Mouse (Mus musculus) B cell, adult 62 days (primary cell): ENCODE data around the gene Chd8. TPM values are rescaled to one million over a fixed set of nuclear protein-coding genes. Genes with fewer than 3 reads are reported as not detected.

Experiments used
- total RNA-seq: library from RNA; stranded (reverse); gene quantifications from 4 replicates; pipeline ENCODE4 v1.2.4, GENCODE M21; 2023

Gene Chd8
- total RNA-seq: 267 to 322 TPM (median 286 TPM) in 4 replicates

DNA sequence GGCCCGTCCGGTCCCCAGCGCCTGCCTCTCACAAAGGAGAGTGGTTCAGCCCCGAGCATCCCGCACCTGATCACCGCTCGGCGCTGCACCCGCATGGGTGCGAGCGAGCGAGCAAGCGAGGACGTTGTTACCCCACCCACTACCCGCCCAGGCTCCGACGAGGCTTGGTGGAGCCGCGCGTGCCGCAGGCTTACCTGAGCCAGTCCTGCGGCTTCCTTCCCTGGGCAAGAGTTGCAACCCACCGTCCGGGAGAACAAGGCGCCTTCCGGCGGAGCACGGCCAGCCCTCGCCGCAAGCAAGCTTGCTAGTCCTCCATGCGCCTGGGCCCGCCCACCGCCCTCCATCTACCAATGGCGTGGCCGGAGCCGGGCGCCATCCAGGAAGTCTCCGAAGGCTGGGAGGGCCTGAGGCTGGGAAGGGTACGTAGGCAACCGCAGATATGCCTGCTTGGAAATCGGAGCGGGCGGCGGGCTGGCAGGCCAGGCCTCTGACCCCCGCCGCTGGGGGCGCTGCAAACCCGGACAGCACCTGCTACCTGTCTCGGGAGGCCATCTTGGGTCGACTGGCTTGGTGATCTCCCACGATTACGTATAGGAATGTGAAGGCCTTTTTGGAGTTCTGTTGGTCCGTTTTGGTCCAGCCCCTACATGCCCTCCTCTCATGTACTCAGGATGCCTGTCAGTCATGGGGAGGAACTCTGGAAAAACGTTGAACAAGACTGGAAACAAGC, at the start of gene Chd8:
TSS of gene Chd8 (minus strand) at position 297 of the 730 bp plus-strand sequence.

GRCm38 (mm10) chr14:52304644-52305271, 47.2 kb upstream of the Chd8 start, which contains the start of gene Mettl3:
Gene Mettl3 (minus strand): TSS chr14:52305128.

GRCm38 (mm10) chr14:52278932-52279746, 21.6 kb upstream of the Chd8 start, which contains the start of the genes Tox4 and Rab2b:
Gene Tox4 (plus strand): TSS chr14:52279146.
Gene Rab2b (minus strand): TSS chr14:52279545.

DNA sequence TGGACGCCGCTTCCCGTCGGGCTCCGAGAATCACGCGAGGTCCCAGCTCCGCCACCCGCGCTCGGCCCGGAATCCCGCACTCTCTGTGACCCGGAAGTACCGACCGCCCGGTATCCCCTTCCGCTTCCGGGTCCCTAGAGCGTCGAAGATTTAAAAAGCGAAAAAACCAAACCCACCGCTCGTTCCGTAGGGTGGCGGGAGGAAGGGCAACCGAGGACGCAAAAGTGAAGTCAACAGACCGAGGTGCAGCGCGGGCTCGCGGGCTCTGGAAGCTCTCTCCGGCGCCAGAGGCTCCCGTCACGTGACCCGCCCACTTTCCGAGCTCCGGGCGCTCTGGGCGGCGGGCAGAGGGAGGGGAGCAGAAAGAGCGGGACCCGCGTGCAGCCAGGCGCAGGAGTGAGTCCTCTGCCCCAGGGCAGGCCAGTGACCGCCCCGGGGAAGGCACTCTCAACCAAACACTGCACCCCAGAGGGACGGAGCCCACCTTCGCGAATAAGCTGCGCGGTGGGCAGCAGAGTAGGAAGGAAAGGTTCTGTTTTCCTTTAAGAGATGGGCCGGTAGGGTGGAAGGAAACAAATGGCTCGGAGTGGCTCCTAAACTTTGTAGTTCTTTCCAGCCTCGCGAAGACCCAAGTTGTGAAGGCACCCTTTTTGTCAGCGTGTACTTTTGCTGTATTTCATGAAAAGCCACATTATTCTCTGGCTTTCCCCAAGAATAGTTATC, 60.3 kb downstream of the Chd8 start, which contains the start of gene Supt16:
TSS of gene Supt16 (minus strand) at position 261 of the 723 bp plus-strand sequence.

Other genes with a start within 250 kb of the Chd8 start
- 1.4 TPM in 1 of 4 replicates, not detected in the others for gene Tmem253, start 242.1 kb downstream of the Chd8 start, total RNA-seq
- gene Zfp219, start 237.0 kb downstream of the Chd8 start, total RNA-seq: 10.3 to 15.8 TPM (median 11.6 TPM) in 4 replicates
- gene Olfr221, start 215.3 kb downstream of the Chd8 start, total RNA-seq: not detected in 4 replicates
- 402 to 432 TPM (median 411 TPM) in 4 replicates for gene Hnrnpc, start 153.8 kb downstream of the Chd8 start, total RNA-seq
- gene Rpgrip1, start 147.1 kb downstream of the Chd8 start, total RNA-seq: 26.6 to 47.6 TPM (median 37.0 TPM) in 4 replicates
- gene Supt16, start 60.4 kb downstream of the Chd8 start, total RNA-seq: 66.0 to 72.9 TPM (median 70.2 TPM) in 4 replicates
- gene Tox4, start 21.4 kb upstream of the Chd8 start, total RNA-seq: 115 to 127 TPM (median 121 TPM) in 4 replicates
- gene Rab2b, start 21.8 kb upstream of the Chd8 start, total RNA-seq: 16.9 to 24.1 TPM (median 23.4 TPM) in 4 replicates
- gene Mettl3, start 47.3 kb upstream of the Chd8 start, total RNA-seq: 58.5 to 60.9 TPM (median 60.0 TPM) in 4 replicates
- 0.12 to 0.21 TPM (median 0.15 TPM) in 3 of 4 replicates, not detected in the other for gene Sall2, start 71.0 kb upstream of the Chd8 start, total RNA-seq
- gene Olfr1513, start 98.6 kb upstream of the Chd8 start, total RNA-seq: not detected in 4 replicates
- gene Olfr1512, start 121.4 kb upstream of the Chd8 start, total RNA-seq: not detected in 4 replicates
- not detected in 4 replicates for gene Olfr1511, start 139.6 kb upstream of the Chd8 start, total RNA-seq
- not detected in 4 replicates for gene Olfr1510, start 156.6 kb upstream of the Chd8 start, total RNA-seq
- not detected in 4 replicates for gene Olfr1509, start 185.2 kb upstream of the Chd8 start, total RNA-seq
- gene Olfr1508, start 209.7 kb upstream of the Chd8 start, total RNA-seq: not detected in 4 replicates
- not detected in 4 replicates for gene Olfr1507, start 238.0 kb upstream of the Chd8 start, total RNA-seq